Mouse (Mus musculus): Measurements from ENCODE around the gene Inhba. TPM values are rescaled to one million over a fixed set of nuclear protein-coding genes. Genes with fewer than 3 reads are reported as not detected.

The Inhba gene
- polyA plus RNA-seq, 1 experiment, result 0.46 TPM

- TF ChIP-seq CTCF (IDR thresholded peaks at IDR 0.05; ENCODE audit: borderline replicate concordance, control insufficient read depth, extremely low read depth, insufficient read depth, low read length, poor library complexity) (no peak), POLR2A (IDR thresholded peaks at IDR 0.05; ENCODE audit: control insufficient read depth, extremely low read depth, insufficient read depth, low read length, poor library complexity) (no peak)
- Histone ChIP-seq H3K36me3 (ENCODE audit: control insufficient read depth, insufficient read depth, low read length) (no peaks in the 10 kb centered on the region), H3K27ac (ENCODE audit: control insufficient read depth, insufficient read depth, low read length) (no peak overlapping the region), H3K4me1 (replicated peaks; ENCODE audit: control insufficient read depth, insufficient read depth, low read length) (no peaks in the 10 kb centered on the region), H3K4me3 (ENCODE audit: control insufficient read depth, insufficient read depth, low read length) (no peak overlapping the region), H3K27me3 (ENCODE audit: control insufficient read depth, insufficient read depth, low read length) (no peaks in the 10 kb centered on the region)
- 92% methylated on average over 2 of the region's 2 CpGs for WGBS
- no peak for DNase-seq
Observed at GRCm38 (mm10) chr13:15995314-15995713, 16.3 kb upstream of the Inhba start.

GRCm38 (mm10) chr13:16005517-16005916, 6.1 kb upstream of the Inhba start:
- 20% methylated on average over 4 of the region's 4 CpGs for WGBS
- H3K4me3 ChIP-seq (ENCODE audit: control insufficient read depth, insufficient read depth, low read length), result no peak overlapping the region
- H3K27ac ChIP-seq (ENCODE audit: control insufficient read depth, insufficient read depth, low read length), result no peak overlapping the region
- H3K36me3 ChIP-seq (ENCODE audit: control insufficient read depth, insufficient read depth, low read length), result no peaks in the 10 kb centered on the region
- DNase-seq, result peak; percentile 27
- H3K27me3 ChIP-seq (ENCODE audit: control insufficient read depth, insufficient read depth, low read length), result no peaks in the 10 kb centered on the region
- TF ChIP-seq CTCF (IDR thresholded peaks at IDR 0.05; ENCODE audit: borderline replicate concordance, control insufficient read depth, extremely low read depth, insufficient read depth, low read length, poor library complexity) (no peak), POLR2A (IDR thresholded peaks at IDR 0.05; ENCODE audit: control insufficient read depth, extremely low read depth, insufficient read depth, low read length, poor library complexity) (no peak)
- H3K4me1 ChIP-seq (replicated peaks; ENCODE audit: control insufficient read depth, insufficient read depth, low read length), result no peaks in the 10 kb centered on the region

- no peak for TF ChIP-seq POLR2A (IDR thresholded peaks at IDR 0.05; ENCODE audit: control insufficient read depth, extremely low read depth, insufficient read depth, low read length, poor library complexity)
- no peak for TF ChIP-seq CTCF (IDR thresholded peaks at IDR 0.05; ENCODE audit: borderline replicate concordance, control insufficient read depth, extremely low read depth, insufficient read depth, low read length, poor library complexity)
- H3K4me3 ChIP-seq (ENCODE audit: control insufficient read depth, insufficient read depth, low read length), result no peak overlapping the region
- H3K36me3 ChIP-seq (ENCODE audit: control insufficient read depth, insufficient read depth, low read length), result no peaks in the 10 kb centered on the region
- no peaks in the 10 kb centered on the region for H3K27me3 ChIP-seq (ENCODE audit: control insufficient read depth, insufficient read depth, low read length)
- H3K27ac ChIP-seq (ENCODE audit: control insufficient read depth, insufficient read depth, low read length), result no peak overlapping the region
- no peak for DNase-seq
- H3K4me1 ChIP-seq (replicated peaks; ENCODE audit: control insufficient read depth, insufficient read depth, low read length), result peaks cover 7% of the 10 kb centered on the region; the same call in 1 of the 2 replicates
- WGBS, result 91% methylated on average over 4 of the region's 4 CpGs
Observed at GRCm38 (mm10) chr13:16007748-16008147, 3.9 kb upstream of the Inhba start.

GRCm38 (mm10) chr13:16008348-16008747, 3.3 kb upstream of the Inhba start:
- H3K4me1 ChIP-seq (replicated peaks; ENCODE audit: control insufficient read depth, insufficient read depth, low read length), result peaks cover 7% of the 10 kb centered on the region; the same call in 1 of the 2 replicates
- 91% methylated on average over 1 of the region's 1 CpGs for WGBS
- no peak for DNase-seq
- no peaks in the 10 kb centered on the region for H3K36me3 ChIP-seq (ENCODE audit: control insufficient read depth, insufficient read depth, low read length)
- no peak overlapping the region for H3K27ac ChIP-seq (ENCODE audit: control insufficient read depth, insufficient read depth, low read length)
- TF ChIP-seq POLR2A (IDR thresholded peaks at IDR 0.05; ENCODE audit: control insufficient read depth, extremely low read depth, insufficient read depth, low read length, poor library complexity) (no peak), CTCF (IDR thresholded peaks at IDR 0.05; ENCODE audit: borderline replicate concordance, control insufficient read depth, extremely low read depth, insufficient read depth, low read length, poor library complexity) (no peak)
- no peak overlapping the region for H3K4me3 ChIP-seq (ENCODE audit: control insufficient read depth, insufficient read depth, low read length)
- no peaks in the 10 kb centered on the region for H3K27me3 ChIP-seq (ENCODE audit: control insufficient read depth, insufficient read depth, low read length)

- TF ChIP-seq POLR2A (IDR thresholded peaks at IDR 0.05; ENCODE audit: control insufficient read depth, extremely low read depth, insufficient read depth, low read length, poor library complexity) (no peak), CTCF (IDR thresholded peaks at IDR 0.05; ENCODE audit: borderline replicate concordance, control insufficient read depth, extremely low read depth, insufficient read depth, low read length, poor library complexity) (no peak)
- 97% methylated on average over 8 of the region's 8 CpGs for WGBS
- H3K27me3 ChIP-seq (ENCODE audit: control insufficient read depth, insufficient read depth, low read length), result no peaks in the 10 kb centered on the region
- H3K36me3 ChIP-seq (ENCODE audit: control insufficient read depth, insufficient read depth, low read length), result no peaks in the 10 kb centered on the region
- peaks cover 7% of the 10 kb centered on the region; the same call in 1 of the 2 replicates for H3K4me1 ChIP-seq (replicated peaks; ENCODE audit: control insufficient read depth, insufficient read depth, low read length)
- H3K4me3 ChIP-seq (ENCODE audit: control insufficient read depth, insufficient read depth, low read length), result no peak overlapping the region
- H3K27ac ChIP-seq (ENCODE audit: control insufficient read depth, insufficient read depth, low read length), result no peak overlapping the region
- no peak for DNase-seq
Observed at GRCm38 (mm10) chr13:16009766-16010465, 1.7 kb upstream of the Inhba start.

GRCm38 (mm10) chr13:16010586-16010985, 1.1 kb upstream of the Inhba start:
- H3K36me3 ChIP-seq (ENCODE audit: control insufficient read depth, insufficient read depth, low read length), result no peaks in the 10 kb centered on the region
- no peak overlapping the region for H3K27ac ChIP-seq (ENCODE audit: control insufficient read depth, insufficient read depth, low read length)
- peaks cover 7% of the 10 kb centered on the region; the same call in 1 of the 2 replicates for H3K4me1 ChIP-seq (replicated peaks; ENCODE audit: control insufficient read depth, insufficient read depth, low read length)
- H3K4me3 ChIP-seq (ENCODE audit: control insufficient read depth, insufficient read depth, low read length), result no peak overlapping the region
- no peaks in the 10 kb centered on the region for H3K27me3 ChIP-seq (ENCODE audit: control insufficient read depth, insufficient read depth, low read length)
- 94% methylated on average over 4 of the region's 4 CpGs for WGBS
- DNase-seq, result no peak
- TF ChIP-seq POLR2A (IDR thresholded peaks at IDR 0.05; ENCODE audit: control insufficient read depth, extremely low read depth, insufficient read depth, low read length, poor library complexity) (no peak), CTCF (IDR thresholded peaks at IDR 0.05; ENCODE audit: borderline replicate concordance, control insufficient read depth, extremely low read depth, insufficient read depth, low read length, poor library complexity) (no peak)

All from thymus, adult 2 months (tissue).